Mouse (Mus musculus) liver, adult (tissue): Measurements from ENCODE around the gene Porcn.

Experiments
- GATA4 ChIP-seq: IDR thresholded peaks from 2 replicates; pipeline ENCODE4 v1.6.1; 2014; ENCODE audit warnings: mild to moderate bottlenecking, low read length; ENCODE audit not compliant: insufficient replicate concordance

The Porcn gene

DNA sequence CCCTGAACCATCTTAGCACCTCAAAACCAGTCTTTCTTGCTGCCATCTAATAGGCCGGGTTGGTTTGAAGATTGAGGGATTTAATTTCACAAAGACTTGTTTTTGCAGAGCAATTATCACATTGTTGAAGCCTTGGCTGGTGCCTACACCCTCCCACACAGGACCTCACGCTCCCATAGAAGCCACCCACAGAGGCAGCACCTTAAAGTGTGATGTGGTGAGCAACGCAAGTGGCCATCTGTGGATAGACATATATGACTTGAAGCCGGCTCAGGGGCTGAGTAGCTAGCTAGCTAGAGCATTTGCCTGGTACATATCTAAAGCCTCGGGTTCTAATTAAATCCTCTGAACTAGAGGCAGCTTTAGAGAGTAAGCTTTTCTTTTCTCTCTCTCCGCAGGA lies 11.1 kb upstream of the Porcn start:
- TF ChIP-seq GATA4, result no peak

DNA sequence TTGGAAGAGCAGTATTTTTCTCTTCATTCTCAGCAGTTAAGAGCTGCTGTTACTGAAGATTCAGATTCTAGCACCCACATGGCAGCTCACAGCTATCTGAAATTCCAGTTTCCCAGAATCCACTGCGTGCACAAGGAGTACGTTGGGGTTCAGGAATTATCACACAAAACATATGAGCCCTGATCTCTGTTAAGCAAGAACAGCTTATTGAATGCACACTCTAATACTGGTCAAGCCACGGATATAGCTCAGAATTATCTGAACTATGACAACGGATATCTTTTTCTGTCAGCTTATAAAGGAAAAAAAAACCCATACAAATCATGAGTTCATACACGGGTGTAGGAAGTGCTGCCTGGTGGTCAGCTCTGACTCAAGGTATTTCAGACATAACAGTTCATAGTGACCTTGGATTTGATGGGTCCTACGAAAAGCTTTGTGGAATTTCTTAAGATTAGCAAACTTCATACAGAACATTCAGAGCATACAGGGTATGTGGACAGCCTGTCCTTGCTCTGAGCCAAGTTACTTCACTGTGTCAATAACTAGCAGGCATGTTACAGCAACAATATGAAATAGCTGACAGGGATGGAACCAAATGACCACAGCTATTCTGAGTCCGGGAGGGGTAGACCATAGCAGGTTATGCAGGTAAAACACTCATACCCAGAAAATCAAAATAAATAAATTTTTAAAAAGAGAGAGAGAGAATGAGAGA lies 5.3 kb upstream of the Porcn start:
- no peak for TF ChIP-seq GATA4

DNA sequence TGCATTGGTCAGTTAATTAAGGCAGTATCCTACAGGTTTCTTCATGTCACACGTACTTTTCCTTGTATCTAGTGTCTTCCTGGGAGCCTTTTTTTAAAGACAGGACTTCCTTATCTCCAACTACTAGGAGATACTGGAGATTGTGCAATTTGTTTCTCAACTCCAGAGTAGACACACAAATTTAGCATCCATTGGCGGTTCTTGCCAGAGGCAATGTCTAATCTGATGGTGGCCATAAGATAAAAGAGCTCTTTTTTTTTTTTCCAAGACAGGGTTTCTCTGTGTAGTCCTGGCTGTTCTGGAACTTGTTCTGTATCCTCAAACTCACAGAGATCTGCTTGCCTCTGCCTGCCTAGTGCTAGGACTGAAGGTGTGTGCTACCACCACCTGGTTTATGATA lies 3.4 kb upstream of the Porcn start:
- no peak for TF ChIP-seq GATA4

DNA sequence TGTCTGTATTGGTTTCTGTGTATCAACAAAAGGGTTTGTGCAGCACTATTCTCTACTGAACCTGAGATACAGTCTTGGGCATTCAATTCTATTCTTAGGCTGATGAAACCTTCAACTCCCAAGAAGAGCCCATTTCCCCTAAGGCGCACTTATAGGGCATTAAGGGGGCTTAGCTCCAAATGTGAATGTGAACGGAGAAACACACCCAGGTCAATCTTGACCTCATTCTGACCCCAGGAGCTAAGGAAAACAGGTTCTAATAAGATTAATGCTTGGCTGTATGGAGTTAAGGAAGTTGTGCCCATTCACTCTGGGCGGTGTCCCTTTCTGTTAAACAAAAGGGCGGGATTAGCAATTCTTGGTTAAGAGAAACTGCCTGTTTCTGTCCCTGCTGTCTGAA lies 899 bp upstream of the Porcn start:
- TF ChIP-seq GATA4, result no peak

DNA sequence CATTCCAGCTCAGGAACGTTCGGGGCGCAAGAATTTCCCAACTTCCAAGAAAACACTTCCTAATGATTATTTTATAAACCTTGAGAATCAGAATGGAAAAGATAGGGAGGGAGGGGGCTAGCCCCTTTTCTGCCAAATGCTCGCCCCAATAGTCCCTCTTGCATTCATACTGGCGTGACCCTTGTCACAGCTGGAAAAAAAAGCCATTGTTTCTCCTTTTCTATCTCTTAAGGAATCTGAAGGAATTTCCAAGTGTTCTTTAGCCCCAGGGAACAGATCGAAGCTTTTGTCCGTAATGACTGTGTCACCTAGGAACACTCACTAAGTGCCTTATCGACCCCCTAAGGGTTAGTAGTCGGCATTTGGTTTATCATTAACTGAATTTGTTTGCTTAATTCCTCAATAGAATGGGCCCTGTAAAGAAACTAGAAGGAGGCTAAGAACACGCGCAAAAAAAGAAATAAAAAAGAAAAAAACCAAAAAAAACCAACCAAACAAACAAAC lies 421 bp upstream of the Porcn start:
- TF ChIP-seq GATA4, result no peak

DNA sequence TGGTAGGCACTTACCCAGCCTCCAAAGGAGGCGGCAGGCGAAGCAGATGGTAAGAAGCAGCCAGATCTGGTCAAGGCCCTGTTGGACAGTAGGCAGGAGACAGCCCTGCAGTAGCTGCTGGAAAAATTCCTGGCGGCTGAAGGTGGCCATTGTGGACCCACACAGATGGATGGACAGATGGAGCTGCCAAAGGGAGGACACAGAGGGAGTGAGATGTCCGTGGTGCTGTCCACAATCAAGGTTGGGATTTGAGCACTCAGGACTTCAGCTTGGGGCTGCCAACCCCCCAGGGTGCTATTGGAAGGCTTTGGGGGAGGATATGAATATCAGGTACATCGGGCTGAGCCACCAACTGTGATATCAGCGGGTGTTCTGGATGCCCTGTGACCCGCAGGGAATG lies 774 bp downstream of the Porcn start:
- TF ChIP-seq GATA4, result no peak

DNA sequence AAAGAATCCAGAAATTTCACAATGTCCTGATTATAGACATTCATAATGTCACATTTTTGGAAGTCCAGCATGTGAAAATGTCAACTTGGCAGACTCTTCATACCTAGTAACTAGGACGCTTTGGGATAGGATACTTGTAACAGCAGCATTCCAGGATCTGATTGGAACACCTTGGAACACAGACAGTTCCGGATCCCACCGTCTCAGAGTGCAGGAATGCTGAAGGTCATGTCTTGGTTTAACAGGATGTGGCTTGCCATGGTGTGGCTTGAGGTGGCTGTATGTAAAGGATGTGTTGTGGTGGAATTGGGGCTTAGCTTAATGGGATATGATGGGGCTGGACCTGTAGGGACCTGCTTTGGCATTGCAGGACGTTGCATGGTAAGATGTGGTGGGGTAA lies 1.2 kb downstream of the Porcn start:
- no peak for TF ChIP-seq GATA4

DNA sequence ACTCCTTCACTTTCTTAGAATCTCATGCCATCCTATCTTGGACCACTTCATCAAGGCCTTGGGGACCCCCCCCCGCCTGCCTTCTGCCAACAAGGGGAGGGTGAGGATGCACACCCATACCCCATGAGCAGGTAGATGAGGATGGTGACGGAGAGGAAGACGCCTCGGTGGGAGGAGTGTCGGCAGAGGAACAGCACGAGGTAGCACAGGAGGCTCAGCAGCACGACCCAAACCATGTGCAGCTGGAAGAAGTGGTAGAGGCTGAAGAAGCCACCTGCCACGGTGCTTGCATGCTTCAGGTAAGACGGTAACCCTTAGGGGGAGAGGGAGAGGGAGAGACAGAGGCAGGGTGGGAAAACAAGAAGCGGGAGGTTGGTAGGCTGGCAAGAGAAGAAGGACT lies 2.2 kb downstream of the Porcn start:
- TF ChIP-seq GATA4, result no peak

DNA sequence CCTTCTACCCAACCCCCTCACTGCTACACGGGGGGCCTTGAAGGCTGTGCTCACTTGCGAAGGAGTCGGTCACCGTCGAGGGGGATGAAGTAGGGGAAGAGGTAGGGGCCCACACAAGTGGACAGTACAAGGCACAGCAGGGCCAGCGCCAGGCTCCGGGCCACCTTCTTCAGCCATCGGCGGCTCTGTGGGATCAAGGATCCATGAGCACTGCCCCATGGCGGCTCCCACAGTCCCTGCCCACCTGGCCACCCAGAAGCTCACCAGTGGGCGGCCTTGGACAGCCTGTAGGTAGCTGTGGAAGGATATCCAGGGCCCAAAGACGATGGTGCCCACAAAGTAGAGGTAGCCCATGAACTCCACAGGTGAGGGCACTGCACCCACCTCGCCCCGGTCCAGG lies 3.2 kb downstream of the Porcn start:
- TF ChIP-seq GATA4, result no peak

DNA sequence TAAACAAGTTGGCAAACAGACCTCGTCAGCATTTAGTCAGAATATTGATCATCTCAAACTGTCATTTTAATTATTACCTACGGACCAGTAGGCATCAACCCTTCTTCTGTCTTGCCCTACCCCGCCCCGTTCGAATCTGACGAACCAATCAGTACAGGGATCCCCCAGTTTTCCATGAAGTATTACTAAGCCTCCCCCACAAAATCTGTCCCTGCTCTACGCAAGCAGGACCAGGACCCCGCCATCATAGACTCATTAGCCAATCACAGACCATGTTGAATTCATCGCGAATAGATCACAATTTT lies 13.0 kb downstream of the Porcn start, which contains the start of gene Ebp:
TSS of gene Ebp (minus strand) at position 94 of the 305 bp plus-strand sequence.
- no peak for TF ChIP-seq GATA4

DNA sequence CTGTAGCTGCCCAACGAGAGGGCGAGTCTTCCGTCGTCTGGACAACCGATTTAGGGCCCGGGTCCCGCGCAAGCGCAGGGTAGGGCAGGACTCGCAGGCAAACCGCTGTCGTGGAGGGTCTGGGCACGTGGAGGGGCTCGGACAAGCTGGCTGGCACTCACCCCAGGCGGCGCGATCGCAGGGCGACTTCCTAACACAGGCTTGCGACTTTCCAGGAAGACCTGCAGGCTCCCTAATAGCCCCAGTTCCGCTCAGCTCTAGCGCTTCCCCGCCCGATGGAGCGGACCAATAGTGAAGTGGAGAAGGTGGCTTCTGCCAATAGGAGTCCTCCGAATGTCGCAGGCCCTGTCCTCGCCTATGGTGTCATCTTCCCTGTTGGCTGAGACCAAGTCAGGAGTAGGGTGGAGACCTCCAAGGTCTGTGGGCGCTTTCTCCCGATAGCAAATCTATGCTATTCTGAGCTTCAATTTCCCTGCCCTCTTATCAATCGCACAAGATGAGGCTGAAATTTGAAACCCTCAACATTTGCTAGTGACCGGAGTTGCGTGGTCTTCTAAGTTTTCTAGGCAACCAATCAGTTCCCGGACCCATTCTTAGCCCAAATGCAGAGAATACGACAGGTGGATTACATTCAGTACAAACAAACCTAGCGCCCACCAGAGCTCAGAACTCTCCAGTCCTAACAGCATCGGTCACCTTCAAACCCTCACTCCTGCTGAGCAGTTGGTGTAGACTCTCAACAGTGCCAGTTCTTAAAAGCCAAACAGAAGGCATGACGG lies 13.5 kb downstream of the Porcn start:
- no peak for TF ChIP-seq GATA4

DNA sequence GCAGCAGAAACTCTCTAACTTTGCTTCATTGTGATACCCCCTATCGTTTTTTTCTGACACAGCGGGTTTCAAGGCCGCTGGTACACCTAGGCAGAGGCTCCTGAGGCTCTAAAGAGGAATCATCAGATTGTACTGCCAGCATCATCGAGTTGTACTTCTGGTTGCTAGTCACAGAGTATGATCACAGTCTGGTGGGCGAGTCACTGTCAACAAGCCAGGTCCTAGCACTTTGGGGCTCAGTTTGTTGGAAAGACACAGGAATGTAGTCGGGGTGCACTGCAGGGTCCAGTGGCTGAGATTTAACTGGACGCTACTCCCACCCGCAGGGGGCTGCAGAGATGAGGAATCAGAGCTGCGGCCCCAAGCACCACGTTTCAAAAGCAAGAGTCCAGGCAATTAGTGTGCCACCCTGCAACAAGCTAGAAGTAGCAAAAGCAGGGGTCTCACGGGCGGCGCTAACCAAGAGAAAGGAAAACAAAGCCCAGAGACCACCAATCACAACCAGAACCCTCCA lies 14.1 kb downstream of the Porcn start:
- TF ChIP-seq GATA4, result no peak

DNA sequence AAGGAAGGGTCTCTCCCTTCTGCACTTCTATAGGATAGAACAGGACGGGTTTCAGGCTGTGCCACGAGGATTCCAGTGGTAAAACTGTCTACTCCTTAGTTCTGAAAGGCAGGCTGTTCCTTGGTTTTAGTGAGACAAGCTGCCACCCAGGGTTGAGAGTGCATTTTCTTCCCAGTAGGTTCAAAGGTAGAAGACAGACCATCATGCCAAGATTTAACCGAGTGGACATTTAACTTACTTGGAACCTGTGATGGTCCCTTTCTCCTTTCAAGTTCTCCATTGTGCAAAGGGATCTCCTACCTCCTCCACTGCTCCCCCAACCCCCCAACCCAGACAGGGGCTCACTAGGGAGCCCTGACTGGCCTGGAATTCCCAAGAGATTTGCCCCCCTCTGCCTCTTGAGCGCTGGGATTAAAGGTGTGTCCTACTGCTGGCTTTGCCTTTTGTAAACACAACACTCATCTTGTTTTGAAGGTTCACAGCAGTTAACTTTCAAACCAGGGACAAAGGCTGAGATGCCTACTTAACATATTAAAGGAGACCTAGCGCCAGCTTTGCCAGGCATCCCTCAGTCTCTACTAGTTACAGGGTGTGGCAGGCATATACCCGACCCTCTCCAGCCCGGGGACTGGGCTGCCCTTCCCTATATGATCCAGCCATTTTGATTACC lies 23.3 kb downstream of the Porcn start:
- no peak for TF ChIP-seq GATA4

DNA sequence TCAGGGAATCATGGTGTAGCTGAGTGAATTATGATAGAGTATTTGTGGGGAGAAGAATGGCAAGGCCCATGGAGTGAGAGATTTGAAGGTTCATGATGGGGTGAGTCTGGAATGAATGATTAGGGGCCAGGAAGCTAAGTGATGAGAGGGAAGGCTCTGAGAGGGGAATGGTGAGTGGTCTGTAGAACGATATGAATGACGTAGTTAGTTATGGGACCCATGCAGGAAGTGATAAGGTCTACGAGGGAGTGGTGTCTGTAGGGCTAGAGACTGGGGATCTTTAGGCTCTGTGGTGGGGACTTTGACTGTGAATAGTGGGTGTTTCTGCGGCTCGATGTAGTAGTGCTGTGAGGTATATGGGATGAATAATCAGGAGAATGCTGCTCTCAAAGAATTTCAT lies 26.7 kb downstream of the Porcn start:
- no peak for TF ChIP-seq GATA4

DNA sequence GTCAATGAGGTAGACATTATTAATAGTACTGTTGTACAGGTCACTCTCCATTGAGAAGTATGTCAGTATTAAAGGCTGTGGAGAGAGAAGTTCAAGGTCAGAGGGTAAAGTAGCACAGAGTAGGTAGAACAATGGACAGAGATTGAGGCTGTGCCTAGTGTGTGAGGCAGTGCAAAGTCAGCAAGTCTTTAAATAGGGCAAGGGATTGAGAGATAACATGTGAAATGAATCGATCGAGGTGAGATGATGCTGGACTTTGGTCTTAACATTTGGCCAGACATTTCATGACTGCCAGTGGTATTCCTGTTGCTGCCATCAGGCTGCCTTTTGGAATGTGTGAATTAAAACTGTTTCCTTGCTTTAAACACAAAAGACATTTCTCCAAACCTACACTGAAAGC lies 27.5 kb downstream of the Porcn start:
- no peak for TF ChIP-seq GATA4
